Mouse (Mus musculus): ENCODE results near the gene Atp6v1c2. TPM values are rescaled to one million over a fixed set of nuclear protein-coding genes. Genes with fewer than 3 reads are reported as not detected.
A peak's percentile ranks its signal among the peaks of the same experiment; 100 is the strongest.

Atp6v1c2 gene
- polyA plus RNA-seq, 1 experiment from 2014 or later, result 56.4 TPM

GRCm38 (mm10) chr12:17267316-17267715, 61.8 kb downstream of the Atp6v1c2 start:
- Histone ChIP-seq H3K36me3 (ENCODE audit: insufficient read depth, low read length) (peaks cover 3% of the 10 kb centered on the region; the same call in 1 of the 2 replicates), H3K4me2 (replicated peaks; ENCODE audit: low read depth, low read length) (peak overlapping the region; percentile 75), H3K9ac (replicated peaks; ENCODE audit: low read depth) (peak overlapping the region; percentile 82; the same call in 1 of the 2 replicates), H3K4me1 (ENCODE audit: insufficient read depth, low read depth, low read length) (peaks cover 7% of the 10 kb centered on the region), H3K27me3 (replicated peaks; ENCODE audit: insufficient read depth, low read length) (no peaks in the 10 kb centered on the region), H3K4me3 (ENCODE audit: low read depth, low read length) (peak overlapping the region; percentile 72), H3K9me3 (ENCODE audit: low read length) (no peaks in the 10 kb centered on the region), H3K27ac (ENCODE audit: low read length) (peak overlapping the region; percentile 85; the same call in 1 of the 2 replicates)
- DNase-seq (ENCODE audit: low spot score) (no peak), ATAC-seq (no peak)
- TF ChIP-seq CTCF (IDR thresholded peaks at IDR 0.05), result no peak
- no peak for TF ChIP-seq EP300 (IDR thresholded peaks at IDR 0.05)
- WGBS, result 15% methylated on average over 4 of the region's 4 CpGs

DNA sequence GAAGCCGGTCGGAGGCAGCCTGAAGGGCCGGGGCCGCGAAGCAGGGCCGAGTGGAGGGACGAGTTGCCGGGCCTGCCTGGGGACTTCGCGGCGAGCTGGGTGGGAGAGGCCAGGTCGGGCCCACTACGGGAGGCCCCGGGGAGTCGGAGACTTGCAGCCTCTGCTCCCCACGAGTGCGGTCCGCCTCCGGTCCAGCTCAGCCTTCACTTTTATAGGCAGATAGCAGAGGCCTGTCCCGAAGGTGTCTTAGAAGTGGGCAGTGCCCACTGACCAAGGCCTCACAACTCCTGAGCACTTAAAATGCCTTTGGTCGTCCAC, 62.5 kb downstream of the Atp6v1c2 start:
- WGBS, result 4% methylated on average over 21 of the region's 21 CpGs
- TF ChIP-seq CTCF (IDR thresholded peaks at IDR 0.05), result no peak
- TF ChIP-seq EP300 (IDR thresholded peaks at IDR 0.05), result no peak

GRCm38 (mm10) chr12:17265971-17266672, 63.0 kb downstream of the Atp6v1c2 start, which contains the start of gene Pdia6:
Gene Pdia6 (plus strand): TSS chr12:17266545.
- Histone ChIP-seq H3K4me2 (replicated peaks; ENCODE audit: low read depth, low read length) (peak within 1 kb of the TSS; percentile 75), H3K4me3 (ENCODE audit: low read depth, low read length) (peak within 1 kb of the TSS; percentile 72), H3K9me3 (ENCODE audit: low read length) (no peaks in the 10 kb centered on the region), H3K27ac (ENCODE audit: low read length) (peak within 1 kb of the TSS; percentile 85), H3K9ac (replicated peaks; ENCODE audit: low read depth) (peak within 1 kb of the TSS; percentile 82), H3K4me1 (ENCODE audit: insufficient read depth, low read depth, low read length) (peaks cover 7% of the 10 kb centered on the region), H3K27me3 (replicated peaks; ENCODE audit: insufficient read depth, low read length) (no peaks in the 10 kb centered on the region), H3K36me3 (ENCODE audit: insufficient read depth, low read length) (peaks cover 3% of the 10 kb centered on the region; the same call in 1 of the 2 replicates)
- TF ChIP-seq CTCF (IDR thresholded peaks at IDR 0.05), result no peak
- no peak for TF ChIP-seq EP300 (IDR thresholded peaks at IDR 0.05)
- ATAC-seq (peak; percentile 100), DNase-seq (ENCODE audit: low spot score) (peak; percentile 98)
- 1% methylated on average over 40 of the region's 48 CpGs for WGBS

More for the DNA sequence above, 62.5 kb downstream of the Atp6v1c2 start:
- H3K36me3 ChIP-seq (ENCODE audit: insufficient read depth, low read length), result peaks cover 3% of the 10 kb centered on the region; the same call in 1 of the 2 replicates
- peaks cover 7% of the 10 kb centered on the region for H3K4me1 ChIP-seq (ENCODE audit: insufficient read depth, low read depth, low read length)
- H3K27me3 ChIP-seq (replicated peaks; ENCODE audit: insufficient read depth, low read length), result no peaks in the 10 kb centered on the region
- no peaks in the 10 kb centered on the region for H3K9me3 ChIP-seq (ENCODE audit: low read length)
- peak overlapping the region; percentile 75 for H3K4me2 ChIP-seq (replicated peaks; ENCODE audit: low read depth, low read length)
- DNase-seq (ENCODE audit: low spot score) (no peak), ATAC-seq (peak; percentile 66)
- peak overlapping the region; percentile 85 for H3K27ac ChIP-seq (ENCODE audit: low read length)
- peak overlapping the region; percentile 72 for H3K4me3 ChIP-seq (ENCODE audit: low read depth, low read length)
- peak overlapping the region; percentile 82 for H3K9ac ChIP-seq (replicated peaks; ENCODE audit: low read depth)

- no peak overlapping the region for H3K4me2 ChIP-seq (replicated peaks; ENCODE audit: low read depth, low read length)
- H3K4me3 ChIP-seq (ENCODE audit: low read depth, low read length), result no peak overlapping the region
- DNase-seq (ENCODE audit: low spot score), result no peak
- H3K36me3 ChIP-seq (ENCODE audit: insufficient read depth, low read length), result no peaks in the 10 kb centered on the region
- no peaks in the 10 kb centered on the region for H3K9me3 ChIP-seq (ENCODE audit: low read length)
- 81% methylated on average over 2 of the region's 2 CpGs for WGBS
- no peaks in the 10 kb centered on the region for H3K27me3 ChIP-seq (replicated peaks; ENCODE audit: insufficient read depth, low read length)
- TF ChIP-seq EP300 (IDR thresholded peaks at IDR 0.05), result no peak
- no peak for TF ChIP-seq CTCF (IDR thresholded peaks at IDR 0.05)
- no peak for ATAC-seq
- no peak overlapping the region for H3K27ac ChIP-seq (ENCODE audit: low read length)
- H3K4me1 ChIP-seq (ENCODE audit: insufficient read depth, low read depth, low read length), result peaks cover 7% of the 10 kb centered on the region
- no peak overlapping the region for H3K9ac ChIP-seq (replicated peaks; ENCODE audit: low read depth)
Measured at GRCm38 (mm10) chr12:17264826-17265225, 64.3 kb downstream of the Atp6v1c2 start.

- no peak for TF ChIP-seq EP300 (IDR thresholded peaks at IDR 0.05)
- no peak for TF ChIP-seq CTCF (IDR thresholded peaks at IDR 0.05)
- Histone ChIP-seq H3K4me1 (ENCODE audit: insufficient read depth, low read depth, low read length) (peaks cover 7% of the 10 kb centered on the region), H3K9me3 (ENCODE audit: low read length) (no peaks in the 10 kb centered on the region), H3K9ac (replicated peaks; ENCODE audit: low read depth) (no peak overlapping the region), H3K27ac (ENCODE audit: low read length) (no peak overlapping the region), H3K36me3 (ENCODE audit: insufficient read depth, low read length) (no peaks in the 10 kb centered on the region), H3K27me3 (replicated peaks; ENCODE audit: insufficient read depth, low read length) (no peaks in the 10 kb centered on the region), H3K4me3 (ENCODE audit: low read depth, low read length) (no peak overlapping the region), H3K4me2 (replicated peaks; ENCODE audit: low read depth, low read length) (no peak overlapping the region)
- ATAC-seq (no peak), DNase-seq (ENCODE audit: low spot score) (no peak)
- 59% methylated on average over 3 of the region's 3 CpGs for WGBS
Measured at GRCm38 (mm10) chr12:17263881-17264280, 65.3 kb downstream of the Atp6v1c2 start.

GRCm38 (mm10) chr12:17261005-17261404, 68.2 kb downstream of the Atp6v1c2 start:
- no peak overlapping the region for H3K9ac ChIP-seq (replicated peaks; ENCODE audit: low read depth)
- ATAC-seq, result no peak
- no peaks in the 10 kb centered on the region for H3K9me3 ChIP-seq (ENCODE audit: low read length)
- no peak overlapping the region for H3K4me2 ChIP-seq (replicated peaks; ENCODE audit: low read depth, low read length)
- H3K36me3 ChIP-seq (ENCODE audit: insufficient read depth, low read length), result no peaks in the 10 kb centered on the region
- H3K27me3 ChIP-seq (replicated peaks; ENCODE audit: insufficient read depth, low read length), result no peaks in the 10 kb centered on the region
- TF ChIP-seq CTCF (IDR thresholded peaks at IDR 0.05) (no peak), EP300 (IDR thresholded peaks at IDR 0.05) (no peak)
- no peaks in the 10 kb centered on the region for H3K4me1 ChIP-seq (ENCODE audit: insufficient read depth, low read depth, low read length)
- 89% methylated on average over 3 of the region's 3 CpGs for WGBS
- no peak overlapping the region for H3K4me3 ChIP-seq (ENCODE audit: low read depth, low read length)
- no peak for DNase-seq (ENCODE audit: low spot score)
- H3K27ac ChIP-seq (ENCODE audit: low read length), result no peak overlapping the region
